ENCODE assay signal across 21 mouse cellular contexts in the genomic region with DNA sequence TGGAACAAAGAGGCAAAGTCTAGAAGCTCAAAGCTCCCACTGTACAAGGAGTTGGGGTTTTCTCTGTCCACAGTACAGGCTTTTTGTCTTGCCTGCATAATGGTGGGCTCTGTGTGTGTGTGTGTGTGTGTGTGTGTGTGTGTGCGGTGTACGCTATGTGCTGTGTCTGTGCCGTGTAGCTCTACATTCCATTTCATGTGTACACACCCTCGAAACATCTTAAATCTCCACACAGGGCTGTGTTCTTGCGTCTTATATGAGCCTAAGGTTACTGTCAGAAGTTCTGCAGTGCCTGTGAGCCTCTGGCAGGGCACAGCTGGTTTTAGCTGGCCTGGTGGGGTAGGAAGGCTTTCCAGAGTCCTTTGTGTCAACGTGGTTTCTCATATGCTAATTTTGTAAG. TPM values are rescaled to one million over a fixed set of nuclear protein-coding genes. Genes with fewer than 3 reads are reported as not detected.
"Had no signal": no experiment of that assay in that cellular context is flagged by ENCODE, and none has a peak within 500 bp of the region (broad histone marks: within the 10 kb centered on the region; RNA-seq: fewer than 3 reads in every experiment).

No protein-coding gene starts in this region.

- H3K4me2 ChIP-seq: liver, embryonic 15.5 days; lung, embryonic 15.5 days; midbrain, embryonic 13.5 days; midbrain, embryonic 15.5 days; neural tube, embryonic 12.5 days; stomach, embryonic 15.5 days had no signal

- ATAC-seq: liver, postnatal 0 days; lung, postnatal 0 days; midbrain, embryonic 13.5 days; midbrain, embryonic 15.5 days had no signal

- H3K9me3 ChIP-seq: liver, embryonic 15.5 days; lung, embryonic 15.5 days; midbrain, embryonic 13.5 days; midbrain, embryonic 15.5 days; neural tube, embryonic 12.5 days; stomach, embryonic 15.5 days had no signal

- DNase-seq: liver, postnatal 0 days; lung, adult 2 months; lung, postnatal 14 days; lung, postnatal 36 days; right cerebral cortex, postnatal 14 days; thymus, adult 2 months; thymus, postnatal 25 days; thymus, postnatal 4 days had no signal

- H3K9ac ChIP-seq: liver, embryonic 15.5 days; liver, postnatal 0 days; lung, embryonic 15.5 days; midbrain, embryonic 13.5 days; midbrain, embryonic 15.5 days; neural tube, embryonic 12.5 days; stomach, embryonic 15.5 days had no signal

- H3K4me1 ChIP-seq: liver, embryonic 15.5 days; lung, embryonic 15.5 days; megakaryocyte, embryonic 14.5 days; neural tube, embryonic 12.5 days; stomach, embryonic 15.5 days had no signal

- H3K27me3 ChIP-seq: liver, embryonic 15.5 days; lung, embryonic 15.5 days; midbrain, embryonic 13.5 days; midbrain, embryonic 15.5 days; neural tube, embryonic 12.5 days; stomach, embryonic 15.5 days had no signal

- H3K4me3 ChIP-seq: liver, embryonic 15.5 days; lung, embryonic 15.5 days; midbrain, embryonic 13.5 days; midbrain, embryonic 15.5 days; neural tube, embryonic 12.5 days; stomach, embryonic 15.5 days had no signal

- H3K27ac ChIP-seq: liver, embryonic 15.5 days; lung, embryonic 15.5 days; macrophage; midbrain, embryonic 13.5 days; midbrain, embryonic 15.5 days; neural tube, embryonic 12.5 days; stomach, embryonic 15.5 days; stomach, postnatal 0 days had no signal

- H3K36me3 ChIP-seq: liver, embryonic 15.5 days; lung, embryonic 15.5 days; midbrain, embryonic 13.5 days; midbrain, embryonic 15.5 days; neural tube, embryonic 12.5 days; stomach, embryonic 15.5 days had no signal

RNA-seq across cellular contexts. Expression of a gene that starts 46.8 kb away (rescaled TPM):
- total RNA-seq: megakaryocyte progenitor cell, adult 5-6 weeks; monocyte, adult 5-6 weeks had no signal
- polyA plus RNA-seq: liver, postnatal 0 days; lung, adult 2 months; lung, postnatal 0 days; macrophage; neural tube, embryonic 12.5 days; spleen, adult 2 months had no signal
